Mouse (Mus musculus) heart, embryonic 12.5 days (tissue): ENCODE measurements around the gene Gm20388. TPM values are rescaled to one million over a fixed set of nuclear protein-coding genes. Genes with fewer than 3 reads are reported as not detected.

Experiments
- ATAC-seq: fragments of 200-750 bp; cut with Nextera tagmentation; 2 replicates; pipeline ENCODE4 v1.8.0; 2017; ENCODE audit warnings: moderate TSS enrichment, moderate library complexity; ENCODE audit not compliant: insufficient number of reproducible peaks, low FRiP score
- H3K27ac ChIP-seq: fragments of 300-500 bp; sonication (generic); 2 replicates; pipeline ENCODE4 v1.5.1; 2016; ENCODE audit warnings: mild to moderate bottlenecking, moderate library complexity; ENCODE audit not compliant: poor library complexity, severe bottlenecking
- H3K27me3 ChIP-seq: fragments of 300-500 bp; sonication (generic); replicated peaks from 2 replicates; pipeline ENCODE4 v1.6.1; 2016; ENCODE audit warnings: mild to moderate bottlenecking, moderate library complexity
- H3K36me3 ChIP-seq: fragments of 300-500 bp; sonication (generic); 2 replicates; pipeline ENCODE4 v1.6.1; 2016; ENCODE audit warnings: mild to moderate bottlenecking, moderate library complexity
- H3K4me1 ChIP-seq: fragments of 300-500 bp; sonication (generic); replicated peaks from 2 replicates; pipeline ENCODE4 v1.6.1; 2016; ENCODE audit warnings: mild to moderate bottlenecking
- H3K4me2 ChIP-seq: fragments of 300-500 bp; sonication (generic); 2 replicates; pipeline ENCODE4 v1.6.1; 2016; ENCODE audit warnings: mild to moderate bottlenecking, moderate library complexity
- H3K4me3 ChIP-seq: fragments of 300-500 bp; sonication (generic); 2 replicates; pipeline ENCODE4 v1.5.1; 2016; ENCODE audit warnings: mild to moderate bottlenecking
- H3K9ac ChIP-seq: fragments of 300-500 bp; sonication (generic); 2 replicates; pipeline ENCODE4 v1.6.1; 2016; ENCODE audit warnings: mild to moderate bottlenecking, moderate library complexity
- H3K9me3 ChIP-seq: fragments of 300-500 bp; sonication (generic); replicated peaks from 2 replicates; pipeline ENCODE4 v1.6.1; 2016; ENCODE audit warnings: mild to moderate bottlenecking, moderate library complexity
- WGBS: fragments of 180-500 bp; shearing (Covaris S2); methylation state at CpG from one replicate; pipeline ENCODE4 v1.1.7; 2016; 5-methylcytosine and 5-hydroxymethylcytosine counted together
- polyA plus RNA-seq: library from polyadenylated mRNA; unstranded; fragments of >200 nt; fragmentation: Nextera tagmentation; extraction: Ambion mirVana; gene quantifications from 2 replicates; pipeline ENCODE4 v1.2.1, GENCODE M21; 2016

Gene Gm20388
- polyA plus RNA-seq, 1 experiment from 2014 or later, result not detected

DNA sequence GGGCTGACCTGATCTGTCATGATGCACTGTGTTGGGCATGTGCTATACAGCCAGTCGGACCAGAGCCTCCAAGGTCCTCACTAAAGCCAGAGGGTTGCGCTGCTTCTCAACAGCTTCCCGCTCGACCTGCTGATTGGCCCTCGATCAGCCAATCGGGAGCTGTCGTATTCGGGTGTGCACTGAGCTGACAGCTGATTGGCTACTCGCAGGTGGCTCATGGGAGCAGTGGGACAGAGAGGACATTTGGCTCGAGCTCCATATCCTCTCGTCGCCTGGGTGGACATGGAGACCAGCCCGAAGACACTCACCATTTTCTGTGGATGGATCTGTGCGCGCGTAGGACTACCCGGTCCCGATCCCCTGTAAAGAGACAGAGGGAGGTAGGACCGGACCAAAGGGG lies 1631.2 kb downstream of the Gm20388 start:
- no peak overlapping the region for H3K9ac ChIP-seq
- peaks cover 53% of the 10 kb centered on the region for H3K27me3 ChIP-seq
- H3K27ac ChIP-seq, result no peak overlapping the region
- H3K4me2 ChIP-seq, result no peak overlapping the region
- peaks cover 5% of the 10 kb centered on the region; the same call in 1 of the 2 replicates for H3K9me3 ChIP-seq
- no peaks in the 10 kb centered on the region for H3K4me1 ChIP-seq
- no peak for ATAC-seq
- H3K36me3 ChIP-seq, result no peaks in the 10 kb centered on the region
- WGBS, result 74% methylated on average over 19 of the region's 19 CpGs
- H3K4me3 ChIP-seq, result no peak overlapping the region

DNA sequence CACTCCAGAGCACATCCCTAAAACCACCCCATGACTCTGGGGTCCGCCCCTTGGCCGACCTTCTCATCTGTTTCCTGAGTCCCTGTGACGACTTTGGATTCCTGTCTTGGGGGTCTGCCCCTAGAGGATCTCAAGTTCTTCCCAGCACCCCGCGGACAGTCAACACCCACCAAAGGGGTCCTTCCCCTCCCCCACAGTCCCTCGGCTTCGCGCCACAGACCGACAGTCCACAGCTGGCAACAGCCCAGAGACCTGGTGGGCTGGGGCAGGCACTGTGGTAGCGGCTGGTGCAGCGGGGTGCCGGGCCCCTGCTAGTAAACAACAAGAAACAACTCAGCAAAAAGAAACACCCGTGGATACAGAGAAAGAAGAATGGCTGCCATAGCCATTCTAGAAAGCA lies 1632.3 kb downstream of the Gm20388 start:
- no peaks in the 10 kb centered on the region for H3K36me3 ChIP-seq
- WGBS, result 62% methylated on average over 13 of the region's 13 CpGs

GRCm38 (mm10) chr8:121544276-121544785 lies 1633.7 kb downstream of the Gm20388 start, which contains the start of gene 1700018B08Rik:
Gene 1700018B08Rik (minus strand): TSS chr8:121544320.
- Histone ChIP-seq H3K9me3 (peaks cover 5% of the 10 kb centered on the region; the same call in 1 of the 2 replicates), H3K27ac (no peak within 1 kb of the TSS), H3K9ac (no peak within 1 kb of the TSS), H3K27me3 (peaks cover 49% of the 10 kb centered on the region), H3K4me3 (no peak within 1 kb of the TSS), H3K4me1 (no peaks in the 10 kb centered on the region), H3K36me3 (peaks cover 3% of the 10 kb centered on the region; the same call in 1 of the 2 replicates), H3K4me2 (no peak within 1 kb of the TSS)
- WGBS, result 71% methylated on average over 12 of the region's 12 CpGs
- ATAC-seq, result no peak

More for the DNA sequence above, 1632.3 kb downstream of the Gm20388 start:
- Histone ChIP-seq H3K4me2 (no peak overlapping the region), H3K9me3 (peaks cover 5% of the 10 kb centered on the region; the same call in 1 of the 2 replicates), H3K4me1 (no peaks in the 10 kb centered on the region), H3K27me3 (peaks cover 53% of the 10 kb centered on the region), H3K9ac (no peak overlapping the region), H3K4me3 (no peak overlapping the region), H3K27ac (no peak overlapping the region)
- ATAC-seq, result no peak

DNA sequence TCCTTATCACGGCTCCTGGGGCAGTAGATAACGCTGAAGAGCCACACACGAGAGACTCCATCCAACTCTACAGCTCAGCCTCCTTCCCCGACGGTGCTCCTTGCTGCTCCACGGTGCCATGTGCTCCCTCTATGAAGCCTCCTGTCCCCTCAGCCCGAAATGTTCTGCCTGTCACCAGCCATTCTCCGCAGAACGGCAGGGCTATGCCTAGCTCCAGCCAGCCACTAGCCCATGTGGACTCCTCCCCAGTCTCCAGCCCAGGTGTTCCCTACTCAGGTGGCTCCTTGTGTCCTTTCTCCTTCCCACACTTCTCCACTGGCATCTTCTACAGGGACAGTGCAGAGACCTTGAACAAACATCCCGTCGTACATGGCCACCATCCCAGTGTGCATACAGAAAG lies 1634.3 kb downstream of the Gm20388 start:
- H3K27ac ChIP-seq, result no peak overlapping the region
- H3K36me3 ChIP-seq, result peaks cover 9% of the 10 kb centered on the region; the same call in 1 of the 2 replicates
- H3K27me3 ChIP-seq, result peaks cover 43% of the 10 kb centered on the region
- ATAC-seq, result no peak
- WGBS, result 39% methylated on average over 11 of the region's 11 CpGs
- no peak overlapping the region for H3K4me3 ChIP-seq
- no peak overlapping the region for H3K4me2 ChIP-seq
- peaks cover 2% of the 10 kb centered on the region; the same call in 1 of the 2 replicates for H3K4me1 ChIP-seq
- H3K9me3 ChIP-seq, result peaks cover 5% of the 10 kb centered on the region; the same call in 1 of the 2 replicates
- H3K9ac ChIP-seq, result no peak overlapping the region

DNA sequence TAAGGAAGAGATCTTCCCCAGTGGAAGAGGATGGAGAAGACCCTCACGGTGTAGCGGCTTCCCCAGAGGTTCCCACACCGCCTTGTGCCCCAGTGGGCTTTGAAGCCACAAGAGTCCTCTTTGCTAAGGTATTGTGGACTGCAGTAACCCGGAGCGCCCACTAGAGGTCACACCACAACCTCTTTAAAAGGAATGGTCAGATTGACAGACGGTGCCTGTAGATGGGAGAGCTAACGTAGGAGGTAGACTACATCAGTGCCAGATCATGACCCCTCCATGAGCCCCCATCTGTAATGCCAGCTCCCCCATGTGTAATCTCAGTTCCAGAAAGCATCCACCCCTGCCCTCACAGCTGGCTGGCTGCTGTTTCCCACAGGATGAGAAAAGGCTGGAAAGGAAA lies 1636.5 kb downstream of the Gm20388 start:
- Histone ChIP-seq H3K4me2 (no peak overlapping the region), H3K36me3 (peaks cover 27% of the 10 kb centered on the region), H3K4me1 (peaks cover 15% of the 10 kb centered on the region), H3K9ac (no peak overlapping the region), H3K27me3 (peaks cover 24% of the 10 kb centered on the region), H3K9me3 (no peaks in the 10 kb centered on the region; the same call in 1 of the 2 replicates), H3K27ac (no peak overlapping the region), H3K4me3 (no peak overlapping the region)
- 6% methylated on average over 7 of the region's 7 CpGs for WGBS
- peak; percentile 25; the same call in 1 of the 2 replicates for ATAC-seq

DNA sequence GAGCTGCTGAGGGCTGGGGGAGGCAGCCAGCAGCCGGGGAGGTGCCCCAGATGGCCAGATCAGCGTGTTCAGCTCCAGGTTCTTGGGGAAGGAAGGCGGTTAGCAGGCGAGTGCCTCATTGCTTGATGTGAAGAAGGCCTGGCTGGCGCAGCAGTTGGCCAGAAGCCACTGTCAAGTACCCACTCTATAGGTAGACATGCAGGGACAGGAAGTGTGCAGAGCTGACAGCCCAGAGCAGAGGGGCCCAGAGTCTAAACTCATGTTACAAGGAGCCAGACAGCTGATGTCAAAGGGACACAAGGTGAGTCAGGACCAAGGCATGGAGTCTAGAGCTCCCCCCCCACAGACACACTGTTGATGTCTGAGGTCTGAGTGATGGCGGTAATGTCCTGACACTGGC lies 1639.4 kb downstream of the Gm20388 start:
- Histone ChIP-seq H3K27me3 (peaks cover 11% of the 10 kb centered on the region), H3K9me3 (no peaks in the 10 kb centered on the region), H3K4me3 (no peak overlapping the region), H3K4me2 (no peak overlapping the region), H3K36me3 (peaks cover 54% of the 10 kb centered on the region), H3K27ac (no peak overlapping the region), H3K9ac (no peak overlapping the region), H3K4me1 (peaks cover 15% of the 10 kb centered on the region)
- WGBS, result 89% methylated on average over 6 of the region's 6 CpGs
- ATAC-seq, result no peak

GRCm38 (mm10) chr8:121551065-121551985 lies 1640.7 kb downstream of the Gm20388 start:
- ATAC-seq, result no peak
- Histone ChIP-seq H3K4me1 (peaks cover 15% of the 10 kb centered on the region), H3K9ac (no peak overlapping the region), H3K27me3 (no peaks in the 10 kb centered on the region), H3K4me3 (no peak overlapping the region), H3K27ac (no peak overlapping the region), H3K36me3 (peaks cover 64% of the 10 kb centered on the region), H3K9me3 (no peaks in the 10 kb centered on the region), H3K4me2 (no peak overlapping the region)
- WGBS, result 52% methylated on average over 24 of the region's 24 CpGs

- no peak overlapping the region for H3K4me2 ChIP-seq
- H3K9ac ChIP-seq, result no peak overlapping the region
- H3K36me3 ChIP-seq, result peaks cover 66% of the 10 kb centered on the region
- no peak overlapping the region for H3K27ac ChIP-seq
- H3K4me3 ChIP-seq, result no peak overlapping the region
- no peaks in the 10 kb centered on the region for H3K9me3 ChIP-seq
- no peak for ATAC-seq
- H3K27me3 ChIP-seq, result no peaks in the 10 kb centered on the region
- WGBS, result 87% methylated on average over 9 of the region's 9 CpGs
- H3K4me1 ChIP-seq, result peaks cover 15% of the 10 kb centered on the region
These were observed 1641.9 kb downstream of the Gm20388 start for GRCm38 (mm10) chr8:121552506-121552905.

- Histone ChIP-seq H3K9me3 (no peaks in the 10 kb centered on the region), H3K4me3 (no peak overlapping the region), H3K27ac (no peak overlapping the region), H3K36me3 (peaks cover 77% of the 10 kb centered on the region), H3K4me1 (peaks cover 15% of the 10 kb centered on the region), H3K9ac (no peak overlapping the region), H3K4me2 (no peak overlapping the region), H3K27me3 (no peaks in the 10 kb centered on the region)
- WGBS, result 91% methylated on average over 32 of the region's 32 CpGs
- ATAC-seq, result no peak
These were observed 1643.3 kb downstream of the Gm20388 start for GRCm38 (mm10) chr8:121553831-121554475.

DNA sequence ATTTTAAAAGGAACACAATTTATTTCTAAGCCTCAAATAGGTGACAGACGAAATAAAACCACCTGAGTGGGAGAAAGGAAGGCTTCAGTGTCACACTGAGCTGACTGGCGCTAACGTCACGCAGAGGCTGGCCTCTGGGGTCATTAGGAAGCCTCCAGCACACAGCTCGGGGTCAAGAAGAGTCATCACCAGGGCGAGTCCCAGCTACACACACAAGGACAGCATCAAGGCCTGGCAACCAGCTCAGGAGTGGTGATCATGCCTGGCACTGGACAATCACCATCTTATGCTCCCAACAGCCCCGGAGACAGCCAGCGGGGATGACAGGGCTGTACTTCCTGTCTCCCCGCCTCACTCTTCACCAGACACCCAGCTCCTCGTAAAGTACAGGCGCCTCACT lies 1647.1 kb downstream of the Gm20388 start:
- 84% methylated on average over 11 of the region's 11 CpGs for WGBS
- Histone ChIP-seq H3K4me2 (no peak overlapping the region), H3K4me1 (peaks cover 9% of the 10 kb centered on the region), H3K27ac (no peak overlapping the region), H3K36me3 (peaks cover 55% of the 10 kb centered on the region), H3K9me3 (no peaks in the 10 kb centered on the region), H3K9ac (no peak overlapping the region), H3K27me3 (no peaks in the 10 kb centered on the region), H3K4me3 (no peak overlapping the region)
- no peak for ATAC-seq

GRCm38 (mm10) chr8:121558538-121558937 lies 1647.9 kb downstream of the Gm20388 start:
- Histone ChIP-seq H3K27me3 (no peaks in the 10 kb centered on the region), H3K4me3 (no peak overlapping the region), H3K4me1 (peaks cover 17% of the 10 kb centered on the region), H3K36me3 (peaks cover 49% of the 10 kb centered on the region), H3K4me2 (no peak overlapping the region), H3K9me3 (no peaks in the 10 kb centered on the region), H3K9ac (no peak overlapping the region), H3K27ac (no peak overlapping the region)
- WGBS, result 89% methylated on average over 16 of the region's 16 CpGs
- no peak for ATAC-seq
